Mouse (Mus musculus): Measurements from ENCODE around the gene Olfr330. TPM values are rescaled to one million over a fixed set of nuclear protein-coding genes. Genes with fewer than 3 reads are reported as not detected.

Gene Olfr330
- polyA plus RNA-seq, 1 experiment, result not detected

DNA sequence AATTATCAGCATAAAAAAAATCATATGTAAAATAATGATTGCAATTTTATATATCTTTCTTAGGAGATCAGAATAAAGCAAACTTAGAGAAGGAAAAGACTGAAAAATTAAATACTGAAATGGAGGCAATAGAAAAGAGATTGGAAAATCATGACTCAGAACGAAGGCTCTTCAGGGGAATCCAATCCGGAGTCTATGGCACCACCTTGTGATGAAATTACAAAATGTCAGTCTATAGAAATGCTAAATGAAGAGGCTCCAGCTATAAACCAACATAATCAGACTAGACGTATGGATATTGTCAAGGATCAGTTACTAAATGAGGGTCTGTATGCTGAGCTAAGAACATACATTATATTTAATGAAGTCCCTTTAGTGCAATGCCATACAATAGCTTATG is 35.3 kb downstream of the Olfr330 start:
- H3K4me1 ChIP-seq (ENCODE audit: control insufficient read depth), result no peaks in the 10 kb centered on the region
- H3K4me3 ChIP-seq (replicated peaks), result no peak overlapping the region
- no peaks in the 10 kb centered on the region for H3K9me3 ChIP-seq (ENCODE audit: control insufficient read depth, low read length)
- TF ChIP-seq TAL1 (IDR thresholded peaks at IDR 0.05; ENCODE audit: low read length) (no peak), GATA1 (IDR thresholded peaks at IDR 0.05; ENCODE audit: low read length) (no peak)
- 0 out of 2 replicates have a peak, but pooled peaks cover 3% of the 10 kb centered on the region for H3K27me3 ChIP-seq (ENCODE audit: control insufficient read depth)
- no peaks in the 10 kb centered on the region for H3K36me3 ChIP-seq (ENCODE audit: control insufficient read depth)

DNA sequence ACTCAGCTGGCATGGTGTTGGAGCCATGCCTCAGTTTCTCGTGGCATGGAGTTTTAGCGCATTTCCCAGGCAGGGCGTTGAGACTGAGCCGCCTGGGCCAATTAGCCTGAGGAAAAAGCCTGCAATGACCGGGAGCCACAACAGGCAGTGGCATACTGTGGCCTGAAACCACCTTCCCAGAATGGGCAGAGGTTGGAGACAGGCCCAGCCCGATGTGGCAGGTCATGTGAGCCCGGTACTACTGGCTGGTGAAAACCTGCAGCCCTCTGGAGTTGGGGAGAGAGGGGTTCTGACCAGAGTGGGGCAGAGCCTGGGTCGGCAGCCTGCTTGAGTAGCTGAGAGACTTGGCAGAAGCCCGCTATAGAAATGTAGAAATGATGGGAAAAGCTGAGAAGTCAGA is 35.9 kb downstream of the Olfr330 start:
- Histone ChIP-seq H3K4me3 (replicated peaks) (no peak overlapping the region), H3K36me3 (ENCODE audit: control insufficient read depth) (no peaks in the 10 kb centered on the region), H3K4me1 (ENCODE audit: control insufficient read depth) (no peaks in the 10 kb centered on the region), H3K27me3 (ENCODE audit: control insufficient read depth) (0 out of 2 replicates have a peak, but pooled peaks cover 3% of the 10 kb centered on the region), H3K9me3 (ENCODE audit: control insufficient read depth, low read length) (no peaks in the 10 kb centered on the region)
- no peak for TF ChIP-seq GATA1 (IDR thresholded peaks at IDR 0.05; ENCODE audit: low read length)
- TF ChIP-seq TAL1 (IDR thresholded peaks at IDR 0.05; ENCODE audit: low read length), result no peak

DNA sequence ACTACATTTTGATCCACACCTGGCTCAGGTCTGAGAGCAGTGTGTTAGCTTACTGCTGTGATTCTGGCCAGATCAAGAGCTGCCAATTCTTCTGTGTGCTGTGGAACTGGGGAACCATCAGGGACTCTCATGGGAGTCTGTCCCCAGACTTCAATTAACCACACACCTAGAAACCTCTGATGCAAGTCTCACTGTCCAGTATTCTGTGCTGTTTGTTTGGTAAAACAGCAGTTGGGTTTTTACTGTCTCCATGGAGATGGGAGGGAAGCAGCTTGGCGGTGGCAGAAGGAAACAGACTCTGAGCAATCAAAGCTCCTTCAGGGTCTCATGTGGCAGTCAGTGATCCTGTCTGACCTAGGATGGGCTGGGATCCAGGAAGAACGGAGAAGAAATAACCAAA is 42.2 kb downstream of the Olfr330 start, which contains the start of gene Olfr332:
Gene Olfr332 (minus strand): TSS at position 101 of the 400 bp plus-strand sequence.
- no peaks in the 10 kb centered on the region for H3K36me3 ChIP-seq (ENCODE audit: control insufficient read depth)
- no peaks in the 10 kb centered on the region for H3K9me3 ChIP-seq (ENCODE audit: control insufficient read depth, low read length)
- TF ChIP-seq TAL1 (IDR thresholded peaks at IDR 0.05; ENCODE audit: low read length), result no peak
- no peak for TF ChIP-seq GATA1 (IDR thresholded peaks at IDR 0.05; ENCODE audit: low read length)
- no peaks in the 10 kb centered on the region for H3K4me1 ChIP-seq (ENCODE audit: control insufficient read depth)
- H3K27me3 ChIP-seq (ENCODE audit: control insufficient read depth), result no peaks in the 10 kb centered on the region
- H3K4me3 ChIP-seq (replicated peaks), result no peak within 1 kb of the TSS

Other genes starting within 250 kb of the Olfr330 start
- gene Zfp692, start 227.8 kb downstream of the Olfr330 start, polyA plus RNA-seq (2012), result 1.1 and 1.6 TPM in 2 replicates
- gene Zfp672, start 204.5 kb downstream of the Olfr330 start, polyA plus RNA-seq (2012), result 1.8 and 2.6 TPM in 2 replicates
- 3.4 and 5.6 TPM in 2 replicates for gene Sh3bp5l, start 204.1 kb downstream of the Olfr330 start, polyA plus RNA-seq (2012)
- gene Lypd8, start 155.8 kb downstream of the Olfr330 start, polyA plus RNA-seq (2012), result not detected in 2 replicates
- not detected in 2 replicates for gene 1810065E05Rik, start 113.7 kb downstream of the Olfr330 start, polyA plus RNA-seq (2012)
- not detected in 2 replicates for gene Gm12253, start 102.3 kb downstream of the Olfr330 start, polyA plus RNA-seq (2012)
- gene Lypd9, start 81.9 kb downstream of the Olfr330 start, polyA plus RNA-seq (2012), result not detected in 2 replicates
- not detected in 2 replicates for gene Olfr30, start 72.6 kb downstream of the Olfr330 start, polyA plus RNA-seq (2012)
- not detected in 2 replicates for gene Olfr332, start 42.3 kb downstream of the Olfr330 start, polyA plus RNA-seq (2012)
- gene Olfr331, start 32.3 kb downstream of the Olfr330 start, polyA plus RNA-seq (2012), result not detected in 2 replicates
- gene Olfr329-ps, start 11.6 kb upstream of the Olfr330 start, polyA plus RNA-seq (2012), result not detected in 2 replicates
- not detected in 2 replicates for gene Olfr328, start 20.8 kb upstream of the Olfr330 start, polyA plus RNA-seq (2012)
- 0.02 TPM in 1 of 2 replicates, not detected in the other for gene Olfr224, start 35.7 kb upstream of the Olfr330 start, polyA plus RNA-seq (2012)
- not detected in 2 replicates for gene Olfr325, start 42.9 kb upstream of the Olfr330 start, polyA plus RNA-seq (2012)
- not detected in 2 replicates for gene Olfr324, start 60.3 kb upstream of the Olfr330 start, polyA plus RNA-seq (2012)
- not detected in 2 replicates for gene 2210407C18Rik, start 81.2 kb upstream of the Olfr330 start, polyA plus RNA-seq (2012)
- 0.02 TPM in 1 of 2 replicates, not detected in the other for gene Olfr323, start 95.7 kb upstream of the Olfr330 start, polyA plus RNA-seq (2012)
- 5.5 and 5.7 TPM in 2 replicates for gene Trim58, start 105.6 kb upstream of the Olfr330 start, polyA plus RNA-seq (2012)
- gene Olfr322, start 123.9 kb upstream of the Olfr330 start, polyA plus RNA-seq (2012), result 0.04 and 0.05 TPM in 2 replicates
- not detected in 2 replicates for gene Olfr320, start 146.3 kb upstream of the Olfr330 start, polyA plus RNA-seq (2012)
- gene Olfr319, start 164.3 kb upstream of the Olfr330 start, polyA plus RNA-seq (2012), result not detected in 2 replicates
- gene Olfr318, start 189.2 kb upstream of the Olfr330 start, polyA plus RNA-seq (2012), result not detected in 2 replicates
- gene Olfr317, start 204.4 kb upstream of the Olfr330 start, polyA plus RNA-seq (2012), result not detected in 2 replicates
- gene Olfr316, start 217.9 kb upstream of the Olfr330 start, polyA plus RNA-seq (2012), result not detected in 2 replicates
- gene Olfr315, start 238.4 kb upstream of the Olfr330 start, polyA plus RNA-seq (2012), result not detected in 2 replicates
- not detected in 2 replicates for gene Olfr314, start 248.1 kb upstream of the Olfr330 start, polyA plus RNA-seq (2012)